23 mouse cellular contexts compared by ENCODE assay signal in genomic region chr13:24395815-24396214, GRCm38 (mm10).
DNase-seq lines count a peak whose midpoint lies in the region; ATAC-seq and TF ChIP-seq lines count a peak whose summit lies in the region.
"Had no signal": no experiment of that assay in that cellular context is flagged by ENCODE, and none has a peak within 500 bp of the region (broad histone marks: within the 10 kb centered on the region; RNA-seq: fewer than 3 reads in every experiment).

No protein-coding gene starts in this region.

- 86% methylated on average over 4 of the region's 4 CpGs for WGBS in heart, embryonic 11.5 days (ENCODE audit: insufficient replicate concordance)
- 32% methylated on average over 4 of the region's 4 CpGs for WGBS in spleen, adult 2 months
- WGBS in macrophage (ENCODE audit: missing documents) = 24% methylated on average over 4 of the region's 4 CpGs

- DNase-seq in heart, adult 11 months = peak; percentile 95
- no peak for DNase-seq in spleen, adult 2 months (ENCODE audit: low read depth in 1 of 2, low spot score in 2 of 2)
- DNase-seq in spleen, postnatal 36 days (ENCODE audit: low spot score in 2 of 2) = no peak
- no peak for DNase-seq in urinary bladder, postnatal 14 days (ENCODE audit: low spot score)
- DNase-seq: adrenal gland, adult 8-10 months; adrenal gland, postnatal 25 days; cerebellum, adult 11 months; cerebellum, adult 2 months; cerebellum, adult 9-11 months; cerebellum, postnatal 25 days; forebrain, postnatal 0 days; gastrocnemius, postnatal 10 days had no signal

- no peaks in the 10 kb centered on the region for H3K36me3 ChIP-seq in heart, embryonic 11.5 days (ENCODE audit: control insufficient read depth, insufficient read depth, low read length)
- no peaks in the 10 kb centered on the region; the same call in 1 of the 2 replicates for H3K36me3 ChIP-seq in spleen, adult 2 months (ENCODE audit: control insufficient read depth, insufficient read depth, low read length)
- no peaks in the 10 kb centered on the region for H3K36me3 ChIP-seq in macrophage (ENCODE audit: inconsistent target)
- H3K36me3 ChIP-seq: embryonic facial prominence, embryonic 12.5 days; embryonic facial prominence, embryonic 15.5 days; heart, embryonic 13.5 days; hindbrain, embryonic 12.5 days; hindbrain, embryonic 15.5 days had no signal

- H3K27ac ChIP-seq in heart, embryonic 11.5 days (ENCODE audit: low read depth, low read length) = no peak overlapping the region
- H3K27ac ChIP-seq in spleen, adult 2 months (ENCODE audit: insufficient read depth, low read length) = peak overlapping the region; percentile 59
- H3K27ac ChIP-seq in bone marrow macrophage, adult 2 months (ENCODE audit: insufficient read depth, low read depth, low read length) = peak overlapping the region; percentile 85
- H3K27ac ChIP-seq in macrophage = peak overlapping the region; percentile 66
- H3K27ac ChIP-seq: embryonic facial prominence, embryonic 12.5 days; embryonic facial prominence, embryonic 15.5 days; heart, embryonic 13.5 days; hindbrain, embryonic 12.5 days; hindbrain, embryonic 15.5 days had no signal

- no peaks in the 10 kb centered on the region for H3K9me3 ChIP-seq in heart, embryonic 11.5 days (replicated peaks; ENCODE audit: control insufficient read depth, low read length)
- H3K9me3 ChIP-seq: embryonic facial prominence, embryonic 12.5 days; embryonic facial prominence, embryonic 15.5 days; heart, embryonic 13.5 days; hindbrain, embryonic 15.5 days had no signal

- no peak for TF ChIP-seq POLR2A in spleen, adult 2 months (IDR thresholded peaks at IDR 0.05; ENCODE audit: low read depth, low read length)
- no peak for TF ChIP-seq POLR2A in bone marrow macrophage, adult 2 months (IDR thresholded peaks at IDR 0.05; ENCODE audit: borderline replicate concordance, low read depth, low read length)

- peaks cover 3% of the 10 kb centered on the region; the same call in 1 of the 2 replicates for H3K4me1 ChIP-seq in heart, embryonic 11.5 days (ENCODE audit: control insufficient read depth, insufficient read depth, low read length)
- peaks cover 47% of the 10 kb centered on the region for H3K4me1 ChIP-seq in spleen, adult 2 months (ENCODE audit: control insufficient read depth, insufficient read depth, insufficient read length)
- peaks cover 58% of the 10 kb centered on the region for H3K4me1 ChIP-seq in bone marrow macrophage, adult 2 months (ENCODE audit: control insufficient read depth, insufficient read depth, low read length)
- H3K4me1 ChIP-seq: embryonic facial prominence, embryonic 15.5 days; hindbrain, embryonic 12.5 days had no signal

- H3K79me2 ChIP-seq in macrophage (ENCODE audit: inconsistent target) = no peaks in the 10 kb centered on the region

- no peaks in the 10 kb centered on the region for H3K27me3 ChIP-seq in heart, embryonic 11.5 days (ENCODE audit: control insufficient read depth, insufficient read depth, low read length)
- H3K27me3 ChIP-seq in spleen, adult 2 months (ENCODE audit: control insufficient read depth, insufficient read depth, low read length) = no peaks in the 10 kb centered on the region
- H3K27me3 ChIP-seq: embryonic facial prominence, embryonic 12.5 days; embryonic facial prominence, embryonic 15.5 days; hindbrain, embryonic 12.5 days; hindbrain, embryonic 15.5 days had no signal

- H3K4me3 ChIP-seq in heart, embryonic 11.5 days (ENCODE audit: low read depth, low read length) = no peak overlapping the region
- no peak overlapping the region for H3K4me3 ChIP-seq in spleen, adult 2 months (ENCODE audit: extremely low read depth, insufficient read depth, insufficient read length)
- peak overlapping the region; percentile 38 for H3K4me3 ChIP-seq in bone marrow macrophage, adult 2 months (ENCODE audit: insufficient read depth, low read length)
- H3K4me3 ChIP-seq in macrophage (ENCODE audit: inconsistent target) = peak overlapping the region; percentile 8; the same call in 1 of the 2 replicates
- H3K4me3 ChIP-seq: embryonic facial prominence, embryonic 12.5 days; embryonic facial prominence, embryonic 15.5 days; heart, embryonic 13.5 days; hindbrain, embryonic 12.5 days; hindbrain, embryonic 15.5 days had no signal

- H3K4me2 ChIP-seq in heart, embryonic 11.5 days = no peak overlapping the region
- H3K4me2 ChIP-seq: embryonic facial prominence, embryonic 12.5 days; embryonic facial prominence, embryonic 15.5 days; heart, embryonic 13.5 days; hindbrain, embryonic 12.5 days; hindbrain, embryonic 15.5 days had no signal

- ATAC-seq in heart, embryonic 11.5 days (replicated peaks; ENCODE audit: insufficient number of reproducible peaks, low FRiP score, low TSS enrichment) = no peak
- ATAC-seq: activated CD4-positive, CD25-positive, alpha-beta regulatory T cell, adult 4 months; forebrain, embryonic 14.5 days; forebrain, postnatal 0 days; intestine, postnatal 0 days had no signal

- no peak overlapping the region for H3K9ac ChIP-seq in heart, embryonic 11.5 days (ENCODE audit: low read depth, low read length)
- H3K9ac ChIP-seq: embryonic facial prominence, embryonic 12.5 days; embryonic facial prominence, embryonic 15.5 days; forebrain, postnatal 0 days; heart, embryonic 13.5 days; hindbrain, embryonic 12.5 days; hindbrain, embryonic 15.5 days had no signal

- no peak for TF ChIP-seq CTCF in spleen, adult 2 months (IDR thresholded peaks at IDR 0.05; ENCODE audit: extremely low read depth, insufficient read depth, insufficient read length, insufficient replicate concordance)
- no peak for TF ChIP-seq CTCF in bone marrow macrophage, adult 2 months (IDR thresholded peaks at IDR 0.05; ENCODE audit: low read depth, low read length)

Comparison
In these comparisons a context has a peak if more than half of its experiments do, and no peak if none do; other contexts are left out.
1. H3K4me3 ChIP-seq: peak in bone marrow macrophage, adult 2 months (single experiment) and macrophage (single experiment); none in heart, embryonic 11.5 days (single experiment) and spleen, adult 2 months (single experiment).